Mouse (Mus musculus) stomach, embryonic 14.5 days (tissue): ENCODE measurements around the gene Cyp2s1. TPM values are rescaled to one million over a fixed set of nuclear protein-coding genes. Genes with fewer than 3 reads are reported as not detected.
A peak's percentile ranks its signal among the peaks of the same experiment; 100 is the strongest.
"Not testable (repeated sequence)": the region's sequence is repeated elsewhere in the genome, so short reads cannot be mapped to it uniquely, and the experiment has no call there.

Experiments
- ATAC-seq: fragments of 200-750 bp; cut with Nextera tagmentation; 2 replicates; pipeline ENCODE4 v1.8.0; 2017; ENCODE audit warnings: low read depth, moderate TSS enrichment; ENCODE audit not compliant: insufficient number of reproducible peaks, insufficient read depth, low FRiP score
- H3K27ac ChIP-seq: fragments of 300-500 bp; sonication (generic); 2 replicates; pipeline ENCODE4 v1.5.1; 2014; ENCODE audit warnings: mild to moderate bottlenecking, low read length, moderate library complexity, mixed read lengths
- H3K27me3 ChIP-seq: fragments of 300-500 bp; sonication (generic); 2 replicates; pipeline ENCODE4 v1.6.1; 2014; ENCODE audit warnings: low read length, control low read depth, mixed read lengths; ENCODE audit not compliant: control insufficient read depth, insufficient read depth
- H3K36me3 ChIP-seq: fragments of 300-500 bp; sonication (generic); 2 replicates; pipeline ENCODE4 v1.6.1; 2014; ENCODE audit warnings: mild to moderate bottlenecking, control low read depth, low read length, moderate library complexity, mixed read lengths; ENCODE audit not compliant: control insufficient read depth, insufficient read depth
- H3K4me1 ChIP-seq: fragments of 300-500 bp; sonication (generic); 2 replicates; pipeline ENCODE4 v1.6.1; 2014; ENCODE audit warnings: low read length, control low read depth, mixed read lengths; ENCODE audit not compliant: control insufficient read depth, insufficient read depth
- H3K4me2 ChIP-seq: fragments of 300-500 bp; sonication (generic); replicated peaks from 2 replicates; pipeline ENCODE4 v1.6.1; 2014; ENCODE audit warnings: low read depth, low read length, control low read depth
- H3K4me3 ChIP-seq: fragments of 300-500 bp; sonication (generic); 2 replicates; pipeline ENCODE4 v1.5.1; 2014; ENCODE audit warnings: low read depth, low read length, control low read depth
- H3K9ac ChIP-seq: fragments of 300-500 bp; sonication (generic); replicated peaks from 2 replicates; pipeline ENCODE4 v1.6.1; 2014; ENCODE audit warnings: low read depth, mild to moderate bottlenecking, control low read depth, low read length, moderate library complexity, mixed read lengths
- H3K9me3 ChIP-seq: fragments of 300-500 bp; sonication (generic); 2 replicates; pipeline ENCODE4 v1.6.1; 2016; ENCODE audit warnings: low read depth, low read length, control low read depth; ENCODE audit not compliant: control insufficient read depth
- WGBS: fragments of 180-500 bp; shearing (Covaris S2); extraction: QIAGEN DNeasy Blood & Tissue Kit; methylation state at CpG from one replicate; pipeline ENCODE4 v1.1.7; 2014; 5-methylcytosine and 5-hydroxymethylcytosine counted together
- polyA plus RNA-seq: library from polyadenylated mRNA; unstranded; fragments of >200 nt; fragmentation: Nextera tagmentation; extraction: Ambion mirVana; gene quantifications from 2 replicates; pipeline ENCODE4 v1.2.1, GENCODE M21; 2014

The Cyp2s1 gene
- polyA plus RNA-seq, 1 experiment from 2014 or later, result 32.0 TPM

DNA sequence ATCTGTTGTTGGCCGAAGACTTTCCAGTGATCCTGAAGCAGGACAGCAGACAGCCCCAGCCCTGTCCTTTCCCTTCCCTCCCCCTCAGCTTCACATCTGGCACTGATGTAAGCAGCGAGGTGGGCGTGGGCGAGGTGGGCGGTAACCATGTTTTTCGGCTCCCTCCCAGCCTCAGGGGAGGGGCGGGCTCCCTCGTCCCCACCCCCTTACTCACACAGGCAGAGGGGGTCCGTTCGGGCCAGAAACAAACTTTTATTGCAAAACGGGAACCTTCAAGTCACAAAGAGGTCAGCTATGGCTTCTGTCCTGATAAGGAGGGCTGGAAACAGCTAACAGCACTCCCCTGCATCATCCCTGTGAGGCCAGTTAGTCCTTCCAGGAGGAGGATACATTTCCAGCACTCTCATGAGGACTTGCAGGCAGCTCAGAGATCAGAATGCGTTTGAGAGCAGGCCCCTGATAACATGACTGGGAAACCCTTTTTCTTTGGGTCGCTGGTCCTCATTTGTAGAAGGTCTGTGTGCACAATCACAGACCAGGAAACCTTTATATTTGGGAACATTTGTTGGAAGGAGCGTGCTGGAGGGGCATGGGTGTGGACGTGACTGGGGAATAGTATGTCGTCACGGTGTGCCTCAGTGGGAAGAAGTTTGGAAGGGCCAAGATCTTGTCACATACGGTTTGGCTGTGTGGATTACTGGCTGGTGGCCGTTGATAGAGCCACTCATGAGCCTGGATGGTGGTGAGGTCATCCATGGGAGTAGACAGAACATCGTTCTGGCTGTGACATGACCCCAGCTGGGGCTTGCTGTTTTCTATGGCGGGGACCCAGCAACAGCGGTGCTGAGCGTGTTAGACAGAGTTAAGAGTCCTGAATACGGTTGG is 14.2 kb downstream of the Cyp2s1 start:
- Histone ChIP-seq H3K4me2 (peak overlapping the region; percentile 26; the same call in 1 of the 2 replicates), H3K4me3 (peak overlapping the region; percentile 5; the same call in 1 of the 2 replicates), H3K36me3 (no peaks in the 10 kb centered on the region), H3K9me3 (no peaks in the 10 kb centered on the region), H3K9ac (no peak overlapping the region), H3K27ac (peak overlapping the region; percentile 71), H3K4me1 (peaks cover 8% of the 10 kb centered on the region; the same call in 1 of the 2 replicates), H3K27me3 (no peaks in the 10 kb centered on the region)
- ATAC-seq, result peak; percentile 69; the same call in 1 of the 2 replicates
- WGBS, result 29% methylated on average over 24 of the region's 24 CpGs

DNA sequence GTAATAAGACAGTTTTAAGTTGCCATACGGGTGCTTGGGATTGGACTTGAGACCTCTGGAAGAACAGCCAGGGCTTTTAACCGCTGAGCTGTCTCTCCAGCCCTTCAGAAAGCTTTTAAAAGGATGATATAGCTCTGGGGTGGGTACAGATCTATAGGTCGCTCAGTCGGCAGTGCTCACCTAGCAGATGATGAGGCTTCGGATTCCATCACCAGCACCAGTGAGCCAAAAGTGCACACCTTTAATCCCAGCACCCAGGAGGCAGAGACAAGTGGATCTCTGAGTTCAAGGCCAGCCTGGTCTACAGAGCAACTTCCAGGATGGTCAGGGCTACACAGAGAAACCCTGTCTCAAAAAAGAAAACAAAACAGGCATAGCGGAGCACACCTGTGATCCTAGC is 15.7 kb downstream of the Cyp2s1 start:
- ATAC-seq, result no peak
- no peak overlapping the region for H3K27ac ChIP-seq
- no peak overlapping the region for H3K4me3 ChIP-seq
- H3K27me3 ChIP-seq, result no peaks in the 10 kb centered on the region
- H3K4me1 ChIP-seq, result peaks cover 8% of the 10 kb centered on the region; the same call in 1 of the 2 replicates
- H3K4me2 ChIP-seq, result no peak overlapping the region
- no peaks in the 10 kb centered on the region for H3K36me3 ChIP-seq
- no peak overlapping the region for H3K9ac ChIP-seq
- no peaks in the 10 kb centered on the region for H3K9me3 ChIP-seq
- WGBS, result 90% methylated on average over 6 of the region's 6 CpGs

DNA sequence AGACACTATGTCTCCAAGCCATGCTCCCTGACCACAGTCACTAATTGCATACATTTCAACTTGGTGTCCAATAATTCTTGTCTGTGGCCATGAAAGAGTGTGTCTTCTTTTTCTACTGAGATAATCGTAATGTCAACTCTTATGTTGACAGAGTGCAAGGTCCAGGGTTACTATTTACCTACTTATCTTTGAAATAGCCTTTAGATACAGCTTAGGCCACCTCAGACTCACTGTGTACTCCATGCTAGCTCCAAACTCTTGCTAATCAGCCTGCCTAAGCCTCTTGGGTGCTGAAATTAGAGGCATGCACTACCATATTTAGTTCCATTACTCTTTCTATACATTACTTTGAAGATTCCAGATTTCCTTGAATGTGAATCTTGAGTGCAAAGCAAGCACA is 17.3 kb downstream of the Cyp2s1 start:
- no peak for ATAC-seq
- H3K9me3 ChIP-seq, result no peaks in the 10 kb centered on the region
- no peak overlapping the region for H3K4me2 ChIP-seq
- no peak overlapping the region for H3K4me3 ChIP-seq
- H3K27me3 ChIP-seq, result no peaks in the 10 kb centered on the region
- 64% methylated on average over 1 of the region's 1 CpGs for WGBS
- no peak overlapping the region for H3K27ac ChIP-seq
- H3K4me1 ChIP-seq, result peaks cover 6% of the 10 kb centered on the region; the same call in 1 of the 2 replicates
- H3K9ac ChIP-seq, result no peak overlapping the region
- H3K36me3 ChIP-seq, result no peaks in the 10 kb centered on the region

- Histone ChIP-seq H3K4me2 (no peak overlapping the region), H3K27me3 (no peaks in the 10 kb centered on the region), H3K36me3 (no peaks in the 10 kb centered on the region), H3K4me3 (no peak overlapping the region), H3K9me3 (no peaks in the 10 kb centered on the region), H3K27ac (no peak overlapping the region), H3K4me1 (peaks cover 6% of the 10 kb centered on the region; the same call in 1 of the 2 replicates), H3K9ac (no peak overlapping the region)
- 91% methylated on average over 2 of the region's 2 CpGs for WGBS
- no peak for ATAC-seq
Observed at GRCm38 (mm10) chr7:25798540-25798939, 18.2 kb downstream of the Cyp2s1 start.

DNA sequence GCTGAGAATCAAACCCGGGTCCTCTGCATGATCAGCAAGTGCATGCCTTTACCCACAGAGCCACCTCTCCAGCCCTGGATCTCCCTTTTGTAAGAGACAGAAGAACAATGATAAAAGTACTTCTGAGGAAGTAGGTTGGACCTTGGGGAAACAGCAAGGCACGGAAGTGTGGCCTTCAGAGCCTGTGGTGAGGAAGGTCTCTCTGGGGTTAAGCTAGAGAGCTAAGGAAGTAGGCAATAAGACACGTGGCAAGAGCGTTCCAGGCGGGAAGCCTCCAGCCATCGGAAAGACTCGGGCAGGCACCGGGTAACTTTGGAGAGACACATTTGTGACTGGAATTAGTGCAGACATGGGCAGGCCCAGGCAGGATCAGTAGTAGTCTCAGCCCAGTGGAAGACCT is 21.9 kb downstream of the Cyp2s1 start:
- WGBS, result 88% methylated on average over 8 of the region's 8 CpGs
- Histone ChIP-seq H3K4me1 (no peaks in the 10 kb centered on the region), H3K27ac (no peak overlapping the region), H3K4me2 (no peak overlapping the region), H3K4me3 (no peak overlapping the region), H3K9me3 (no peaks in the 10 kb centered on the region), H3K36me3 (no peaks in the 10 kb centered on the region), H3K9ac (no peak overlapping the region), H3K27me3 (no peaks in the 10 kb centered on the region)
- no peak for ATAC-seq

- H3K27me3 ChIP-seq, result no peaks in the 10 kb centered on the region
- WGBS, result 61% methylated on average over 3 of the region's 3 CpGs
- no peak overlapping the region for H3K4me3 ChIP-seq
- H3K9ac ChIP-seq, result no peak overlapping the region
- no peak for ATAC-seq
- 0 out of 2 replicates have a peak, but pooled peaks cover 3% of the 10 kb centered on the region for H3K4me1 ChIP-seq
- H3K27ac ChIP-seq, result no peak overlapping the region
- no peaks in the 10 kb centered on the region for H3K36me3 ChIP-seq
- no peaks in the 10 kb centered on the region for H3K9me3 ChIP-seq
- H3K4me2 ChIP-seq, result no peak overlapping the region
Observed at GRCm38 (mm10) chr7:25793679-25794078, 23.0 kb downstream of the Cyp2s1 start.

GRCm38 (mm10) chr7:25792966-25793365 is 23.7 kb downstream of the Cyp2s1 start:
- 67% methylated on average over 9 of the region's 9 CpGs for WGBS

GRCm38 (mm10) chr7:25790615-25791014 is 26.1 kb downstream of the Cyp2s1 start:
- Histone ChIP-seq H3K4me3 (no peak overlapping the region), H3K9ac (no peak overlapping the region), H3K27ac (no peak overlapping the region), H3K4me1 (peaks cover 10% of the 10 kb centered on the region), H3K4me2 (no peak overlapping the region), H3K27me3 (no peaks in the 10 kb centered on the region), H3K9me3 (no peaks in the 10 kb centered on the region), H3K36me3 (no peaks in the 10 kb centered on the region)
- WGBS, result 68% methylated on average over 8 of the region's 8 CpGs
- ATAC-seq, result no peak

More at GRCm38 (mm10) chr7:25792966-25793365, 23.7 kb downstream of the Cyp2s1 start:
- H3K9ac ChIP-seq, H3K36me3 ChIP-seq, H3K27me3 ChIP-seq, H3K9me3 ChIP-seq, H3K4me2 ChIP-seq, H3K4me3 ChIP-seq, H3K27ac ChIP-seq, H3K4me1 ChIP-seq, ATAC-seq: not testable (repeated sequence)
